Mouse (Mus musculus) left cerebral cortex, adult 2 months (tissue): ENCODE results near the gene Atf6. TPM values are rescaled to one million over a fixed set of nuclear protein-coding genes. Genes with fewer than 3 reads are reported as not detected.

Source experiments
- DNase-seq, 2 experiments: peaks; one replicate each; pipeline ENCODE4 v3.0.0; 2021 to 2022; ENCODE audit warnings: low spot score in 2 of 2, mixed read lengths in 1 of 2; ENCODE audit errors: extremely low spot score in 1 of 2
- H3K27ac ChIP-seq: fragments of 200-600 bp; 2 replicates; pipeline ENCODE4 v1.8.1; 2022
- H3K4me3 ChIP-seq: fragments of 200-600 bp; 2 replicates; pipeline ENCODE4 v1.8.1; 2022
- CTCF ChIP-seq: fragments of 200-600 bp; IDR thresholded peaks from 2 replicates; pipeline ENCODE4 v1.8.1; 2022; ENCODE audit warnings: antibody characterized with exemption, mild to moderate bottlenecking, moderate library complexity
- intact Hi-C: fragments of 180-260 bp; cut with DNase I; formaldehyde crosslinking; loops from one replicate; pipeline ENCODE4 v1.15.1; 2025
- long read RNA-seq, 2 experiments: library from polyadenylated mRNA; stranded (forward); transcript quantifications; one replicate each; pipeline ENCODE4 v2.0.0; 2021; ENCODE audit warnings: borderline mapping rate in 2 of 2
- total RNA-seq, 2 experiments: library from RNA; stranded (reverse); gene quantifications; 2 replicates each; pipeline ENCODE4 v1.2.3; 2021

The Atf6 gene
- total RNA-seq, result 10 to 100 TPM; 52.7 to 59.5 TPM
- long read RNA-seq, experiment 1, full-length matches to known transcripts, result 12 of 52 reads
- long read RNA-seq, experiment 1, partial matches to known transcripts, result 8 of 52 reads
- long read RNA-seq, experiment 1, other reads (novel, unspliced or antisense), result 32 of 52 reads
- long read RNA-seq, experiment 2, full-length matches to known transcripts, result 15 of 42 reads
- long read RNA-seq, experiment 2, partial matches to known transcripts, result 13 of 42 reads
- long read RNA-seq, experiment 2, other reads (novel, unspliced or antisense), result 14 of 42 reads

- Histone ChIP-seq H3K27ac (peak within 1 kb of the TSS; percentile 89), H3K4me3 (peak within 1 kb of the TSS; percentile 76)
- intact Hi-C loops, result no loop called here
- DNase-seq, result peak; percentile 93 to 97
- no peak for TF ChIP-seq CTCF
Measured at GRCm38 (mm10) chr1:170867691-170868105, at the start of gene Atf6. Atf6 (minus strand) TSS chr1:170867771.

GRCm38 (mm10) chr1:170915657-170916056 is 48.1 kb upstream of the Atf6 start:
- intact Hi-C loops, result no loop called here
- H3K27ac ChIP-seq, result no peak overlapping the region
- no peak overlapping the region for H3K4me3 ChIP-seq
- no peak for TF ChIP-seq CTCF
- DNase-seq, result no peak

GRCm38 (mm10) chr1:170912891-170913615 is 45.5 kb upstream of the Atf6 start, which contains the start of gene Fcrlb:
Fcrlb (minus strand) TSS chr1:170912941.
- no peak for TF ChIP-seq CTCF
- DNase-seq, result no peak
- H3K27ac ChIP-seq, result no peak within 1 kb of the TSS
- H3K4me3 ChIP-seq, result no peak within 1 kb of the TSS
- intact Hi-C loops, result no loop called here

- intact Hi-C loops, result no loop called here
- Histone ChIP-seq H3K27ac (no peak overlapping the region), H3K4me3 (no peak overlapping the region)
- DNase-seq, result no peak
- no peak for TF ChIP-seq CTCF
Measured at GRCm38 (mm10) chr1:170911907-170912660, 44.5 kb upstream of the Atf6 start.

GRCm38 (mm10) chr1:170908341-170908740 is 40.8 kb upstream of the Atf6 start:
- Histone ChIP-seq H3K4me3 (peak overlapping the region; percentile 61), H3K27ac (no peak overlapping the region)
- no peak for DNase-seq
- no peak for TF ChIP-seq CTCF
- intact Hi-C loops, result loop anchor here (5.0 kb wide), 1 partner anchor 69 kb away; the partner anchor contains the start of gene Fcgr2b

DNA sequence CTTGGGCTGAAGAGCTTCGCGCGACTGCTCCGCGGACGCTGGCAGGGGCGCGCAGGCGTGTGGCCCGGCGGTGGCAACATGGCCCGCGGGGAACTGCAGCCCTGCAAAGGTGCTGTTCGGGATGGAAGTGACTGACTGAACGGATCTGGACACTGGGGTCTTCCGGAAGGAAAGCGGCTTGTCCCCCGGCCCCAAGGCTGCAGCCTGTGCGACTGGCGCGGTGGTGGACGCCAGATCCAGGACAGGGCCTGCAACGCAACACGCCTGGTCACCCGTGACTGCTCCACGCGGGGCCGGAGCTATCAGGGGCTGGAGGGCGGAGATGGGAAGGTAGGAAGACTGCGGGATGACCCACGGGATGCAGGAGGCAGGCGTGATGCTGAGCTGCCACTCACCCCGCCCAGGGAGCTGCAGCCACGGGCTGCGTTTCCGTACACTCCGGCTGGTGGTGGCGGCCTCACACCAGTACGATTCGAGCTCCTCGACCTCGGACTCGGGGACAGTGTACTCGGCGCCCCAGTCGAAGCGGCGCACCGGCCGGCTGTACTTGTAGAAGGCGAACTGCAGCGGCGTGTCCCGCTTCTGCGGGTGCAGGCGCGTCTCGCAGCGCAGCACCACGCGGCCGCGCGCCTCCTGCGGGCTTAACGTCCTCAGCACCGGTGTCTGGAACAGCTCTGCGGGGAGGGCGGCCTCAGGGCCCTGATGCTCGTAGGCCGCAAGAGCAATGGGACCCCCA is 40.1 kb upstream of the Atf6 start:
- peak; percentile 26 to 34 for DNase-seq
- Histone ChIP-seq H3K27ac (no peak overlapping the region; the same call in 1 of the 2 replicates), H3K4me3 (peak overlapping the region; percentile 61)
- intact Hi-C loops, result loop anchor here (5.0 kb wide), 1 partner anchor 70 kb away; the partner anchor contains the start of gene Fcgr2b
- no peak for TF ChIP-seq CTCF

- no peak for TF ChIP-seq CTCF
- H3K27ac ChIP-seq, result no peak overlapping the region
- intact Hi-C loops, result loop anchor here (5.0 kb wide), 1 partner anchor 70 kb away; the partner anchor contains the start of gene Fcgr2b
- H3K4me3 ChIP-seq, result peak overlapping the region; percentile 61
- no peak for DNase-seq
Measured at GRCm38 (mm10) chr1:170907111-170907455, 39.5 kb upstream of the Atf6 start.

GRCm38 (mm10) chr1:170903485-170903884 is 35.9 kb upstream of the Atf6 start:
- no peak for DNase-seq
- intact Hi-C loops, result no loop called here
- no peak for TF ChIP-seq CTCF
- Histone ChIP-seq H3K27ac (no peak overlapping the region), H3K4me3 (no peak overlapping the region)

DNA sequence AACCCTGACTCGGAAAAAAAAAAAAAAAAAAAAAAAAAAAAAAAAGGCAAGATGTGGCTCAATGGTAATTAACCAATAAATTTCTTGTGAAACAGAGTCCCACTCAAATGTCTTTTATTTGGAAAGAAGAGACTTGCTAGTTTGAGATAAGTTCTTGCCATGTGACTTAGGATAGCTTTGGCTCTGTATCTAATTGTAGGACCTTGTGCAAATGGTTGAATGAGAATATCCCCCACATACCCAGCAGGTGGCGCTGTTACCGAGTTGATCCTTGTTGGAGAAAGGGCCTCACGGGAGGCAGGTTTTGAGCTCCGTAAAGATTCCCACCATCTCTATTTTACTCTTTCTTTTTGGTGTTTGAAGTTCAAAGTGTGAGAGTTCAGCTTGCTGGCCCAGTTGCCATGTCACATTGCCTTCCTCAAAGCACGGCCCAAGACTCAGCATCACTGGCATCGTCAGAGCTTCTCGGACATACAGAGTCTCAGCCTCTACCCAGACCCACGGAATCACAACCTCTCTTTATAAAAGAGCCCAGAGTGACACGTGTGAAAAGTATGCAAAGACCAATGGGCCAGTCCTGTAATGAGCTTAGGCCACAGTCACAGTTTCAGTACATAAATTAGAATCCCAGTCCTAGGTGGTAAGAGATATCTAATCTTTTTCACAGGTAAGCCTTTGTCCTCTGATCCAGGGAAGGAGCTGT is 34.1 kb upstream of the Atf6 start:
- intact Hi-C loops, result loop anchor here (1.0 kb wide), 2 partner anchors 91 to 95 kb away; no protein-coding TSS in a partner anchor
- DNase-seq, result peak; percentile 82 to 90
- Histone ChIP-seq H3K27ac (no peak overlapping the region), H3K4me3 (no peak overlapping the region)
- peak; percentile 84 for TF ChIP-seq CTCF

- no peak overlapping the region for H3K27ac ChIP-seq
- no peak overlapping the region for H3K4me3 ChIP-seq
- peak; percentile 44 to 47 for DNase-seq
- intact Hi-C loops, result loop anchor here (1.0 kb wide), 1 partner anchor 91 kb away; no protein-coding TSS in a partner anchor
- TF ChIP-seq CTCF, result peak; percentile 70
Measured at GRCm38 (mm10) chr1:170900799-170901467, 33.4 kb upstream of the Atf6 start.
